Mouse (Mus musculus) thymus, postnatal 0 days (tissue): Measurements from ENCODE around the gene Slc15a2. TPM values are rescaled to one million over a fixed set of nuclear protein-coding genes. Genes with fewer than 3 reads are reported as not detected.

ENCODE experiments used
- microRNA-seq: library from miRNA; unstranded; fragments of <30 nt; microRNA quantifications from one replicate; pipeline ENCODE4, GENCODE M21; 2016; ENCODE audit warnings: borderline number of aligned reads
- polyA plus RNA-seq: library from polyadenylated mRNA; unstranded; fragments of >200 nt; fragmentation: Nextera tagmentation; extraction: Ambion mirVana; gene quantifications from 2 replicates; pipeline ENCODE4 v1.2.1, GENCODE M21; 2015

The Slc15a2 gene
- polyA plus RNA-seq, 1 experiment from 2014 or later, result 1.1 TPM

Small RNA genes within 50 kb of the gene (microRNA-seq; reads per million reads assigned to microRNA genes)
- not detected for gene Gm22617

Other genes with a start within 250 kb of the Slc15a2 start
- gene Casr, start 222.8 kb downstream of the Slc15a2 start, polyA plus RNA-seq, result 0.27 and 0.35 TPM in 2 replicates
- gene Cd86, start 118.9 kb downstream of the Slc15a2 start, polyA plus RNA-seq, result 10.1 and 10.9 TPM in 2 replicates
- 4.3 and 5.1 TPM in 2 replicates for gene Ildr1, start 91.0 kb downstream of the Slc15a2 start, polyA plus RNA-seq
- gene Iqcb1, start 43.4 kb upstream of the Slc15a2 start, polyA plus RNA-seq, result 20.4 and 22.8 TPM in 2 replicates
- 5.3 and 5.8 TPM in 2 replicates for gene Eaf2, start 90.0 kb upstream of the Slc15a2 start, polyA plus RNA-seq
- gene Golgb1, start 90.2 kb upstream of the Slc15a2 start, polyA plus RNA-seq, result 50.2 and 63.9 TPM in 2 replicates
- gene Hcls1, start 150.0 kb upstream of the Slc15a2 start, polyA plus RNA-seq, result 144 and 146 TPM in 2 replicates
- gene Fbxo40, start 205.5 kb upstream of the Slc15a2 start, polyA plus RNA-seq, result 0.27 and 0.36 TPM in 2 replicates
- 4.7 and 6.8 TPM in 2 replicates for gene Polq, start 226.8 kb upstream of the Slc15a2 start, polyA plus RNA-seq